Mouse (Mus musculus): ENCODE results near the gene Zfp644. TPM values are rescaled to one million over a fixed set of nuclear protein-coding genes. Genes with fewer than 3 reads are reported as not detected.

Gene Zfp644
- polyA plus RNA-seq, 1 experiment from 2014 or later = 64.7 TPM

DNA sequence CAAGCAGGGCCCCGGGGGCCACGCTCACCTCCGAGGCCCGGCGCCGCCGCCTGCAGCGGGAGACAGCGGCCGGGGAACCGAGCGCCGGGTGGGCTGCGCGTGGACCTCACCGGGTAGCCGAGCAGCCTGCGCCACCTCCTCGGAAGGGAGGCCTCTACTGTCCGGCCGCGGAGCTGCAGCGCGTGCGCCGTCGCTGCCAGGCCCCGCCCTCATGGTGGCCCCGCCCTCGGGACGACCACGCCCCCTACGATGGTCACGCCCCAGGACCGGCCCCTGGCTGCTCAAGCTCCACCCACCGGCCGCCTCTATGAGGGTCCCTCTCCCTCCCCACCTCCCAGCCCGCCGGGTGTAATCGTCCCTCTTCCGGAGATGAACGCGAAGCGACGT, 122.5 kb downstream of the Zfp644 start:
- under 1% methylated on average over 42 of the region's 45 CpGs for WGBS
- H3K27ac ChIP-seq = no peak overlapping the region
- peak overlapping the region; percentile 55 for H3K9ac ChIP-seq (ENCODE audit: low read depth, low read length)
- H3K9me3 ChIP-seq (replicated peaks; ENCODE audit: low read length) = no peaks in the 10 kb centered on the region
- peak; percentile 60 for TF ChIP-seq CTCF (IDR thresholded peaks at IDR 0.05; ENCODE audit: low read depth)
- H3K4me1 ChIP-seq (replicated peaks; ENCODE audit: insufficient read depth, low read length) = peaks cover 7% of the 10 kb centered on the region; the same call in 1 of the 2 replicates
- DNase-seq (ENCODE audit: low spot score) = peak; percentile 87
- H3K4me3 ChIP-seq (replicated peaks; ENCODE audit: low read depth, low read length) = peak overlapping the region; percentile 47
- peaks cover 16% of the 10 kb centered on the region for H3K27me3 ChIP-seq (ENCODE audit: insufficient read depth, low read length)
- H3K36me3 ChIP-seq (ENCODE audit: insufficient read depth, low read length) = no peaks in the 10 kb centered on the region
- H3K4me2 ChIP-seq (ENCODE audit: low read length) = peak overlapping the region; percentile 97
- ATAC-seq (replicated peaks; ENCODE audit: low FRiP score, low read depth) = peak; percentile 91

DNA sequence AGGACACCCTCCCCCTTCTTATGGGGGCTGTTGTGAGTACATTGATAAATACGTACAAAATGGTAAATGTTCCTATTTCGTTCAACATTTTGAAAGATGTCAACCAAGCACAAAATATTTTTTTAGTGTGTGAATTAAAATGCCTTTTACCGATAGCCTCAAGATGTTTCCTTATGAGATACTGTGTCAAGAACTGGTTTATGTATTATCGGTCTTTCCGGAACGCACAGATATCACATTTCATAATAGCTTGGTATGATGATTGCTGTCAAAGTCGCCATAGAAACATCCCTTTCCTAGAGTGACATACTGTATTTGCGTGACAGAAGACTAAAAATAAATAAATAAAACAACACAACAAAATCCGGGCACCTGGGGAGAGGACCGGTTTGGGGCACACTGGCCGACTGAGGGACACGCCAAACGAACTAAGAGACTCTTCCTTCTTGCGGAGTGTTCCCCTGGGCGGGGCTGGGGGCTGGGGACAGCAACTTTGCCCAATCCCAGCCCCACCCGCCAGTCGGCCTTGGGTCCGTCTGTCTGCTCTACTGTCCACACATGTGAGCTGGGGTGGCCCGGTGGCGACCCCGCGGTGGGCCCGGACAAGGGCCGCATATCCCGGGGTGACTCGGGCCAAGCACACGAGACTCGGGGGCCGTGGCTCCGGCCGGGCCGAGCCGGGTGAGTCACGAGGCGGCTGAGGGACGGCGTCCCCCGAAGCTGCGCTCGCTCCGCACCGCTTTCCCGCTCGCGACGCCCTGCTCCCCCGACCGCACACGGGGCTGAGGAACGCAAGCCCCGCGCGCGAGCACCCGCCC, 123.1 kb downstream of the Zfp644 start:
- no peak for TF ChIP-seq CTCF (IDR thresholded peaks at IDR 0.05; ENCODE audit: low read depth)
- peak overlapping the region; percentile 47 for H3K4me3 ChIP-seq (replicated peaks; ENCODE audit: low read depth, low read length)
- no peak overlapping the region for H3K27ac ChIP-seq
- H3K36me3 ChIP-seq (ENCODE audit: insufficient read depth, low read length) = no peaks in the 10 kb centered on the region
- H3K9ac ChIP-seq (ENCODE audit: low read depth, low read length) = peak overlapping the region; percentile 55
- peak overlapping the region; percentile 97 for H3K4me2 ChIP-seq (ENCODE audit: low read length)
- H3K9me3 ChIP-seq (replicated peaks; ENCODE audit: low read length) = no peaks in the 10 kb centered on the region
- WGBS = 6% methylated on average over 55 of the region's 55 CpGs
- peaks cover 16% of the 10 kb centered on the region for H3K27me3 ChIP-seq (ENCODE audit: insufficient read depth, low read length)
- H3K4me1 ChIP-seq (replicated peaks; ENCODE audit: insufficient read depth, low read length) = peaks cover 7% of the 10 kb centered on the region; the same call in 1 of the 2 replicates
- peak; percentile 76 for ATAC-seq (replicated peaks; ENCODE audit: low FRiP score, low read depth)
- DNase-seq (ENCODE audit: low spot score) = no peak

Other genes with a start within 250 kb of the Zfp644 start
- gene Barhl2, start 239.1 kb downstream of the Zfp644 start, polyA plus RNA-seq (2015; fragmentation: Nextera tagmentation; extraction: Ambion mirVana) = not detected in 2 replicates
- not detected in 2 replicates for gene Gm17304, start 88.2 kb downstream of the Zfp644 start, polyA plus RNA-seq (2015; fragmentation: Nextera tagmentation; extraction: Ambion mirVana)
- gene Hfm1, start 229.0 kb upstream of the Zfp644 start, polyA plus RNA-seq (2015; fragmentation: Nextera tagmentation; extraction: Ambion mirVana) = 1.1 and 1.2 TPM in 2 replicates

Measured in kidney, postnatal 0 days (tissue).